Mouse (Mus musculus) kidney, postnatal 25 days (tissue): ENCODE data around the gene Sel1l3.
A peak's percentile ranks its signal among the peaks of the same experiment; 100 is the strongest.

Source experiments
- DNase-seq, 2 experiments: peaks; one replicate each; pipeline ENCODE4 v3.0.0; 2021; ENCODE audit warnings: mixed read lengths in 2 of 2

Sel1l3 gene

DNA sequence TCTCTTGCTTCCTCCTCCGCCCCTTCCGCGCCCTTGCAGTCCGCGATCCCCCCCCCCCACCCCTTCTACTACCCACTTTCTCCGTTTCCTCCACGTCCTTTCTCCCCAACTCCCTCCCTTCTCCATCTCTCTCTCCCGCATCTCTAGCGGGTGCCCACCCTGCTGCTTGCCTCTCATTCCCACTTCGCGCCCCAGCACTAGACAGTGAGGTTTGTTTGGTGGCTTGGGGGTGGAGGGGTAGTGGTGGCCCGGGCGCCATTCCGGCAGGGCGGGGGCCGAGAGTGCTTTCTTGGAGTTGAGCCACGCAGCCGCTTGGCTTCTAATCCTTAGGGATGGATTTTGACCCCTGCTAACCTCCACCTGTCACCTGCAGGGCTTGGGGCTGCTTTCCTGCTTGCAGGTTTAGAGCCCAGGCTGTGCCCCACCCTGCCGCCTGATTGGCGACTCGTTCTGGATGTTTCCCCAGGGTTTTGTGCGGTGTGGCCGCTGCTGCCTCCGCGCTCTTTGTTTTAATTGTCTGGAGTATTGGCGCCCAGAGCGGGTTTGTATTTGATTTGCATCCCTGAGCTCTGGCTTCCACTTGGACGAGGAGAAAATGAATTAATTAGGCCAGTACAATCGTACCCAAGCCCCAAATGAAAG is at the start of gene Sel1l3:
Gene Sel1l3, minus strand, starts transcription at position 217 of the 642 bp plus-strand sequence.
- peak; percentile 70 to 77 for DNase-seq

DNA sequence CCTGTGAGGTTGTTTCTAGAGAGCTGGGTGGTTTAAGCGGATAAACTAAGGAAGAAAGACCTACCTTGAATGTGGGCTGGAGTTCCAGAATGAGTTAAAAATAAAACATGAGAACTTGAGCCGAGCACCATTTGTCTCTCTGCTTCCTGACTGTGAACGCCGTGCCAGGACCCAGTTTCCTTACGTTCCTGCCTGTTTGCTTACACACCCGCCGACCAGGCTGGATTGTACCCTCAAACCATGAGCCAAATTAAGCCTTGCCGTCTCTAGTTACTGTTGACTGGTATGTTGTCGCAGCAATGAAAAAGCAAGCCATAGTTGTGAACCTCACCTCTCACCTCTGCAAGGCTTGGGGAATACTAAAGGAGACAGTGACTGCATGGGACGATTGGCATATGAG is 48.3 kb upstream of the Sel1l3 start:
- DNase-seq, result no peak

DNA sequence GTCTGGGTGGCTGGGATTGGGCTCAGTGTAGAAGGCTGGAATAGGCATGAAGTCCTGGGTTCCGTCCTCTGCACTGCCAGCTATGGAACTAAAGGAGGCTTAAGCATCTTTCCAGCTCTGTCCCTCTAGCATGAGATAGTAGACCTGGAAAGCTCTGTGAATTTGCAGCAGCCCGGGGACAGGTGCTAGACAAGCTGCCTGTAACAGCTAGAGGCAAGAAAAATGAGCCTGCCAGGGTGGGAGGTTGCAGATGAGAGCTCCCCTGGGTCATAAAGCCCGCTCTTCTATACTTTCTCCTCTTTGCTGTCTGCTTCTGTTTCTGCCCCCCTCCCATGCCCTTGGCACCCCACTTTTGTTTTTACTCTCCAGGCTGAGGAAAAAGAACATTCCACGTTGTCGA is 46.2 kb upstream of the Sel1l3 start:
- no peak for DNase-seq

DNA sequence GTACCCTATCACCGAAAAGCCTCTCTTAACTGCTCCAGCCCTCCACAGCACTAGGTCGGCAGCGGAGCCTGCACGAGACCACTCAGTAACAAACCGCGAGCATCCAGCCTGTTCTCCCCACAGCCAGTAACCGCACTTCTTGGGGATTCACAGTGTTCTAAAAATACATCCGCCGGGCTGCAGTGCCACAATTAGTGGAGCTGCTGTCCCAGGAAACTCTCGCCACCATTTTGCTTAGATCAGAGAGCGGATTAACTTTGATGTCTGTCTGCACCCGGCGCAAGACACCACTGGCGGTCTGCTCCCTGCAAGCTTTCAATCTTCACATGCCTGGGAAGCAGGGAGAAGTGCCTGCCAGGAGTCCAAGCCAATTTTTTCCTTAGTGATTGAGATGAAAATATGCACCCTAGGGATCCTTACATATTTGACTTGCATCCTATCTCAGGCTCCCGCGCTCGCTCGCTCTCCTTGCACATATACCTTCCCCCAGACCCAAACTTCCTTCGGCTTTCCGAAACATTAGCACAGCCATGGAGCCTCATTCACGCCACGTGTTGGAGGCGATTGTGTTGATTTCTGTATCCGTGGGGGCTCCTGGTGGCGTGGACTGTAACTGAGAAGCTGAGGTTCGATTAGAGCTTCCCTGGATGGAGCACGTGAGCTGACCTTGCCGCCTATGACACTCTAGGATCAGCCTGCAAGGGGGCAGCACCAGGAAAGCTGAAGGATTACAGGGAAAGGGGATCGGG is 44.5 kb upstream of the Sel1l3 start:
- no peak for DNase-seq

DNA sequence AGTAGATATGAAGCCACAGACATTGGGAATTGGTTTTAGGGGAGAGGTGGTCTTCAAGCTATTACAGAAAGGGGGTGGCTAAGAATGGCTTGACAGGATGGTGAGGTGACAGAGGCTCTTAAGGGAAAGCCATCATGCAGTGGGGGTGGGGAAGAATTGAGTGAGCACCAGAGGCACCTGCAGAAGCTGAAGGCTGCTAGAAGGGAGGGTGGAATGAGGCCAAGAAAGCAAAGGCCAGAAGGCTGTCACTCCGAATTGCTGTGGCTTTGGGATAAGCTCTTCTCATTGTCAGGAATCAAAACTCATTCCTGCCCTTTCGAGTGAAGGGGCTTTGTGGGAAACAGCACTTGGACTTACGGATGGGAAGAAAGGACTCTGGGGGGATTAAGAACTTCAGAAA is 41.1 kb upstream of the Sel1l3 start:
- DNase-seq, result no peak

DNA sequence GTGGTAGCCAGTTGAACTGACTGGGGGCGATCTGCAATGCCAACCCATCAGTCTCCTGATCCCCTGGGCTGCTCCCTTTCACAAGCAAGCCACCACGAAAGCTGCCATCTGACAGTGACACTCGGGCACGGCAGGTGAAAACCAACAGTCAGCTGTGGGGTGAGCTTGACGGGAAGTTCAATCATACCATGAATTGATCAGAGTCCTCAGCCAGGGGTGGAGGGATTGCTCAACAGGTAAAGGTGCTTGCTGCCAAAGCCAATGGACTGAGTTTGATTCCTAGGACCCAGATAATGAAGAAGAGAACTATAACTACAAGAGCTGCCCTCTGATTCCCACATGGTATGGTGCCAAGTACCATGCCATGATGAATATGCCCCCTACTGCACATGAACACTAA is 40.4 kb upstream of the Sel1l3 start:
- DNase-seq, result no peak

DNA sequence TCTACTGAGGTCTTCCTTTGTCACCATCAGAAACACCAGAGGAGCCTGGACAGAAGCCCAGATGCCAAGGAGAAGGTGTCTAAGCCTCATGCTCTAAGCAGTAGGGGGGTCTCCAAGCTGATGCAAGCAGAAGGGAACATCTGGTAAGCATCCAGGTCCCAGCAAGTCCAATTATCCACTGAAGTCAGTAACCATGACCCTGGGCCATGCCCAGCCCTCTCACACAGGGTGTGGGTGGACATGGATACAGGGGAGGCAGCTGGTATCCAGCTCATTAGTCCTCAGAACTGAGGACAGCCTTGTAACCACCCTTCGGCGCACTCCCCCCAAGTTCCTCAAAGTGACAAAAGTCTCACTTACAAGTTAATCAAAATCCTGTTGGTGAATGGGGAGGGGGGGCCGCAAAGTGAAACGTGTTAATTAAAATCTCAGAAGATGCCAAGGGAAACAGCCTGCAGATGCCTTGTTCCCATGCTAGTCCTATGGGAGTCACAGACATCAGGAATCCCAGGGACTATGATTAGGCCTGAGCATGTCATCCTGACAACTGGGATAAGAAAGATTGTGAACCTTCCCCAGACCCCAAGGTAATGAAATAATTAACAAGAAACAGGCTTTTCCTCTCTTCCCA is 35.8 kb upstream of the Sel1l3 start:
- DNase-seq, result no peak

DNA sequence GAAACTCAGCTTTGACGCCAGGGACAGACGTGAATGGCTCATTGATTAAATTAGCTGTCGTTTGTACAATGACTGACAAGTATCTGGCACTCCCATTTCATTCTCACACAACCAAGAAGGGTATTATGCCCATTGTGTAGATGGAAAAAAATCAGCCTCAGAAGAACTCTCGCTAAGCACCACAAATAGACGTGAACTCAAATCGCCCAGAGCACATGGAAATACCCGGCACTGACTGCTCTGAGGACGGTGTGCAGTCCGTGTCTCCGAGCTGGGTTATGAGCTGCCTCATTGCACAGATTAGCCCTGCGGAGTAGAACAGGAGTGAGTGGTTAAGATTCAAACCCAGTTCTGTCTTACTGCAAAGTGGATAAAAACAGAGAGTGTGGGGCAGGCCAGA is 34.8 kb upstream of the Sel1l3 start:
- no peak for DNase-seq

DNA sequence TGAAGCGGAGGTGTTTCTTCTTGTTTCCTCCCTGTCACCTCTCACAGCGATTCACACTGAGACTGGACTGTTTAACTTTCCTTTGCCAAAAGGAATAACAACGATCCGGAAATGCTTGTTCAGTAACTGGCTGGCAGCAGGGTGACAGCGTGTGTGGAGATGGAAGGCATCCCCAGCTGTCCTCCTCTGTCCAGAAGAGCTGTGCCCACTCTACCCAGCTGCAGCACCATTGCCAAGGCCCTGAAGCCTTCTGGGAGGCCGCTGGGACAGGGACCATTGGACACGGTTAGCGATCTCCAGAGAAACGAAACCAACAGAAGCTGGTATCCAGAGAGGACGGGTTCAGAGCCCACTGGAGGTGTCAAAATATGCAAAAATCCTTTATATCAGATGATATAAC is 30.2 kb upstream of the Sel1l3 start:
- DNase-seq, result no peak

DNA sequence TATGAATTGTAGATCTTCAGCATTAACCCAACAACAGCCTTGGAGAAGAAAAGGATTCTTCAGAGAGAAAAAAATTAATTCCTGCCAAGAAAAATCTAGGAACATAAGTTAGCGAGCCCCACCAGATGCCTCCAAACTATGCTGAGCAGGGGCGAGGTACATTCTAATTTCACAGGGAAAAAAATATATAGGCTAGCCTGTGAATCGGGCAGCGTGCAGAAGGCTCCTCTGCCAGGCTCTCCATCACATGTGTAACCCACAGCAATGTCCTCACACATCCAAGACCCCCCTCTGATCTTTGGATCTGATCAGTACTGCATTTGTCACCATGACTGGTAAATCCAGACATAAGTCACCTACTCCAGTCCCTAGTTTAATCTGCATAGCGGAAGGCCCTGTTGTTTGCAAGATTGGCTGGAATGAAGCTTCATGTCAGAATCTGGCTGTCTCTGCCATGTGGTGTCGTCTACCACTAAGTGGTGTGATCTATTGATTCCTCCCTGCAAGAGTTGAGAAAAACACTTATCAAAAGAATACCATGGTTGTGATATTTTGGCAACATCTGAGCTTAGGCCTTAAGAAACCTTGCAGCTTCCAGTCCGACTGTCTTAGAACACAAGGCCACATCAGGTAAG is 29.3 kb upstream of the Sel1l3 start:
- DNase-seq, result no peak

DNA sequence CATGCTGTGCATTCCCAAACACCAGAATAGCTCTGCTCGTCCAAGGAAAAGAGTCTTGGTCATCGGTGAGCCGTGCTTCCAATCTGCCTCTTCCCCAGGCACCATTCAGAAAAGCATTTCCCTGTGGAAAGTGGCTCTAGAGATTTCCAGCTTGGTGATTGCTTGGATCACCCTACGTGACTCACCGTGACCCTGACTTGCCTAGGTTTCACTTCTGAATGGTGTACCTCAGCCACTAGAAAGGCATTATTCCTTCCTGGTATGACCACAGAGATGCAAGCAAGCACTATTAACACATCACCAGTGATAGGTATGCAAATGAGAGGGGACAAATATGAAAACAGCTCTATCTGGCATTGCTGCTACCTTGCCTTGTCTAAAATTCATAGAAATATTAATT is 28.2 kb upstream of the Sel1l3 start:
- no peak for DNase-seq

DNA sequence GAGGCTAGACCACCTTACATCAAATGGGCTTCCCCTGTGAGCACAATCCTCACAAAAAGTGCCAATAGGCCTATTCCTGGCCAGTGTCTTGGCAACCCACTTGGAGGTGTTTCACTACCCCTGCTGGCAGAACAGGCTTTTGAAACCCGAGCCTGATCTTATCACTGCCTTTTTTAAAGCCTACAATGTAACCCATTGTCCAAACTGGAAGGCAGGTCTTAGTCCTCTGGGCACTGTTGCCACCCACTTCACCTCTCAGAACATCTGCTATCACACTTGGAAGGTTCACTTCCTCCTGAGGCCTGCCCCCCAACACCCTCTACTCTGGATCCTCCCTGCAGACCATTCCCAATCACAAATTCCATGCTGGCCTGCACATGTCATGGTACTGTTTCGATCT is 27.4 kb upstream of the Sel1l3 start:
- no peak for DNase-seq

DNA sequence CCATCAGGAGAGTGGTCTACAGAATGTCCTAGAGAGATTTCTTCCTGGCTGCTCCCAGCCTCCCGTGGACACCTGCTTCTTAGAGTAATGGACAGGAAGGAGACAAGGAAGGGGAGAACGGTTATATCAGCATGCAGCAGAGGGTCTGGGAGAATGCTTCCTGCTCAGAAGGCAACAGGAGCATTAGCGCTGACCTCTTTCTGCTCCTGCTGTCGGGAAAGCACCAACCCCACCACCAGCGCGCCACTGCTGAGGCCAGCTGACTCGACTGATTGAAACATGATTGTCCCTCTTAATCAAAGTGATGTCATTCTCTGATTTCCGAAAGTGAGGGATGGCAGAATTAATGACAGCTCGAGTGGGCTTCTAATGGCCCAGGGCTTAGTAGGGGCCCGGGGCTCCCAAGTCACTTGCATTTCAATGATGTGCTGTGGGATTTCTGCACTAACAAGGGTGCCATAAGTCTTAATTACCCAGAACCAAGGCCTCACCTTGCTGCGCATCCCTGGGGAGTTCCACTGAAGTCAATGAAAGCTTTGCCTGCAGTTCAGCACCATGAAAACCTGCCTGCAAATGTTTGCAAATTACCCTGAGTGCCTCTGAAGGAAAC is 26.2 kb upstream of the Sel1l3 start:
- no peak for DNase-seq

DNA sequence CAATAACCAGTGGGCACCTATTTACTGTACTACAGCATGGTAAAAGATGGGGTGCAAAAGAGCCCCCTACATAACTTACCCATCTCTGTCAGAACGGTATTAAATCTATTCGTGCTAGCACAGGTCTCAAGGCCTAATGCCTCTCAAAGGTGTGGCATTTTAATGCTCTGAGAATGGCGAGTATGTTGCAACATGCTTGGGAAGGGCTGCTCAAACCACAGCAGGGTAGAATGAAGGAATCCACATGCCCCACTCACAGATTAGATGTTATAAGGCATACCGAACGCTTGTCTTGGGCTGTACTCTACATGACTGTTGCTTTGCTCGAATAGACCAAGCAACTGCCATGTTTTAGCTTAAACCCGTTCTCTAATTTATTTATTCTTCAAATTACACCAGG is 25.5 kb upstream of the Sel1l3 start:
- DNase-seq, result no peak

DNA sequence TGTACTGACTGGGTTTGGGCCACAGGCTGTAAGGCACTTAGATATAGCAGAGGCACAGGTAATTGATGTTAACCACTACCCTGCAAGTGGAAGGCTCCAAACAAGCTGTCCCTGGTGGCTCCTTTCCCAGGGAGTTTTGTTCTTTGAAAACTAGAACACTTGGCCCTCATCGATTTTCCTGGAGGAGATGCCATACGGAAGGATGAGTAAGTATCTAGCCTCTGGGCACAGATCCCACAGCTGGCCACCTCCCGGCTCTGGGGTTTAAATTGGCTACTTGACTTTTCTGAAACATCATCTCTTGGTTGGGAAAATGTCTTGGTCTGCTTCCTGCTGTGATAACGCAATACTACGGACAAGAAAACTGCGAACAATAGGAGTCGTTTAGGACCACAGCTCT is 25.0 kb upstream of the Sel1l3 start:
- DNase-seq, result no peak

DNA sequence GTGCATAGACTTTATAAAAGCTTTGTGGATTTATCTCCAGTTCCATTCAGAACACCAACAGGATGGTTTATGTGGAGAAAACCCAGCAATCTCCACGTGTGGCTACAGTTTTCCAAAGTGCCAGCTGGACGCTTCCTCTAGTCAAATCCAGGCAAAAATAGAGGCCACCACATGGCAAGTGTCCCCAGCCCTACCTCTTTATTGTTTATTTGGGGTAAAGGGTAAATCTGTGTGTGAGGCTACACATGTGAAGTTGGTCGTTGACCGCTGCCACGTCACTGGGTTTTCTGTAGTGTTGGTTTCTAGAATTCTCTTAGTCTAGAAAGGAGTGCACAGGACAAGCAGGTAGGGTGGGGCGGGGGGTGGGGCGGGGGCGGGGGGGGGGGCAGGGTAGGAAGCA is 23.0 kb upstream of the Sel1l3 start:
- DNase-seq, result no peak

DNA sequence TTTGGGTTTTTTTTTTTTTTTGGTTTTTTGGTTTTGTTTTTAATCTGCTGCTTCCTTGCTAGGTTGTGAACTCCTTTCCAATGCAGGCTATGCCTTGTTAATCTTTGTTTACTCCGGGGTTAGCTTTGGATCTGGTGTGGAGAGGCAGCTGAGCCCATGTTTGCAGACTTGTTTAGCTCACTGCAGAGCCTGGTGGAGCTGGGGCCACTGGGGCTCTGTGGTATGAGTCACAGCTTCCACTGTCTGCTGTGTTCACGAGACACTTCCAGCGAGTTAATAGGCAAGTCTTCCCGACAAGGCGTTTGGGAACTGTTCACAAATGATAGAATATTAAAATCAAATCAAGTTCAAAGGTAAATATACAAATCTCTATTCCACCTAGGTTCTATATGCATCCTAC is 22.4 kb upstream of the Sel1l3 start:
- DNase-seq, result no peak

DNA sequence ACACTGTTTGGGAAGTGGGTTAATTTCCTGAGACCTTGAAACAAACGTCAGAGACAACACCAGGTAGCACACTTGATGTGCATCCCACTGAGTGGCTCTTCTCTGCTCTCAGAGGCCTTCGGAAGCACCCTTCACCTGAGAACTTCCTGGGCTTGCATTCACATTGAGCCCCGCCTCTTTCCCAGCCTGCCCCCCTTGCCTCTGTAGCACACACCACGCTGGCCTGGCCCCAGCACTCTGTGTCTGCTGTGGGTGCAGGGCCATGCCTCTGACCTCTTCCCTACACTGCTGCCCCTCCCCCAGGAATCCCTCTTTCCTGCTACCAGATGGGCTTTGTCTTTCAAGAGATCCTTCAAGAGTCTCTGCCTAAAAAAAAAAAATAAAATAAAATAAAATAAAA is 21.8 kb upstream of the Sel1l3 start:
- DNase-seq, result no peak

DNA sequence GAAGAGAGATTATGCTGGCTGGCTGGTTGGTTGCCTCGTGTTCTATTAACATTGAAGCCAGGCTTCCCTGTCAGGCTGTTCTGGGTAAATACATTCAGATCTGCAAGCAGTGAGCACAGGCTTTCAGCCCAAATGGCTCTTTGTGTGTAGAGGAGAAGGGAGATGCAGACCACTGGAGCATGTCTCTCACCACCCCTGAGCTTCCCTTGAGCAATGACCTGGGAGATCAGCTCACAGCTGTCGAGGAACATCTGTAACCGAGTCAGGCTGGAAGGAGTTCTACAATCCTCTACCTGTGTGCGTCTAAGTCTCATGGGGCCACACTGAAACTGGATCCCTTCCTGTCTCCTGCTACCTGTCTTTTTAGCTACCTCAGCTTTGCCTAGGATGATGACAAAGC is 16.8 kb upstream of the Sel1l3 start:
- DNase-seq, result no peak

DNA sequence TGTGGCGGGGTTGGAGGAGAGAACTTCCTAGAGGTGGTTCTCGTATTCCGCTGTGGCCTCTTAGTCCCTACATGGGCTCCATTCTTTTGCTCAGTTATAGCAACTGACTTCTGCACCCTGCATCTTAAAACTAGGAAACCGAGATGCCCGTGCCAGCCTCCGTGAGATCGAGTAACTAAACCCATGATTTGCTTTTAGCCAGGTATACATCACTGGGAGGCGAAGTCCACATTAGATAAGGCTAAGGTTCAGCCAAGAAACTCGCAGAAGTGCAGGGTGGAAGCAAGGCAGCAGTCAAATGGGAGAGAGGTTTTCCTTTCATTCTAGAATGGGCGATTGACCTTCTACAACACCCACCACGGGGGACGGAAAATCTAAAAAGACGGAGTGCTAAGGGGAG is 11.7 kb upstream of the Sel1l3 start:
- DNase-seq, result no peak

DNA sequence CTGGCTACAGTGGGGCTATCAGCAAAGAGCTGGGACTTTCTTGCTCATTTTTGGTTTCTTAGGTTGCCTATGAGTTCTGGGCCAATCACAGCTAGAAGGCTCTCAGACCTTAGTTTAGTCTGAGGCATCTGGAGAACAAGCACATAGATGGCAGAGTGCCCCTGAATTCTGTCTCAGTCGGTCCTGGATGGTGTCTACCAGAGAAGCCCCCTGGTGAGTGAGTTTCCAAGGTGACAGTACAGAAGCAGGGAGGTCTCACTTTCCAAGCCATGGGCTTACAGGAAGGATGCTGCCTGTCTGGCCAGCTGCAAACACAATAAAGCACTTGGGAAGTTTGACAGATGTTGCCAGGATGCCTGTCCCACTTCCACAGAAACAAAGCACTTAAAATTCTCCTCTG is 1.1 kb upstream of the Sel1l3 start:
- no peak for DNase-seq

DNA sequence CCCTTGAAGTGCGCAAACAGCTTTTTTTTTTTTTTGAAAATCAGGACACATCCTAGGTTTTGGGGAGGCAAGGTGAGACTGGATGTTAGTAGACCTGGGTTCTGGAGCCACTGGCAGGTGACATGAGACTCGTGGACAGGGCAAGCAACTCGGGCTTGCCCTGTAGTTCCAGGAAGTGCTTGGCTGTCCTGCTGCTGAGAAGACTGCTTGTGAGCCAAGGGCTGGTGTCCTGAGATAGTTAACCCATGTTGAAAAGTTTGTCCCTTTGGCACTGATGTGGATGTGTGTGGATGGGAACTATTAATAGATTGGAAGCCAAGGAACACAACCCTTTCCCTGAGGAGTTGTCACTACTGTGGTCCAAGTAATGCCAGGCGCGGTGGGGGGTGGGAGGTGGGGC is 635 bp upstream of the Sel1l3 start:
- DNase-seq, result no peak
